Mouse (Mus musculus) limb, embryonic 10.5 days (tissue): Measurements from ENCODE around the gene Hs1bp3. TPM values are rescaled to one million over a fixed set of nuclear protein-coding genes. Genes with fewer than 3 reads are reported as not detected.
A peak's percentile ranks its signal among the peaks of the same experiment; 100 is the strongest.

Source experiments
- DNase-seq: peaks from one replicate; pipeline ENCODE4 v3.0.0-alpha.2; 2017; ENCODE audit warnings: low spot score
- H3K27ac ChIP-seq: fragments of 300-500 bp; sonication (generic); 2 replicates; pipeline ENCODE4 v1.5.1; 2016; ENCODE audit warnings: mild to moderate bottlenecking
- H3K27me3 ChIP-seq: fragments of 300-500 bp; sonication (generic); 2 replicates; pipeline ENCODE4 v1.6.1; 2016; ENCODE audit warnings: low read depth, mild to moderate bottlenecking; ENCODE audit not compliant: poor library complexity, severe bottlenecking
- H3K36me3 ChIP-seq: fragments of 300-500 bp; sonication (generic); 2 replicates; pipeline ENCODE4 v1.6.1; 2016; ENCODE audit warnings: mild to moderate bottlenecking, moderate library complexity
- H3K4me1 ChIP-seq: fragments of 300-500 bp; sonication (generic); 2 replicates; pipeline ENCODE4 v1.6.1; 2016
- H3K4me3 ChIP-seq: fragments of 300-500 bp; sonication (generic); 2 replicates; pipeline ENCODE4 v1.5.1; 2016; ENCODE audit warnings: mild to moderate bottlenecking, moderate library complexity
- H3K9me3 ChIP-seq: fragments of 300-500 bp; sonication (generic); replicated peaks from 2 replicates; pipeline ENCODE4 v1.6.1; 2016; ENCODE audit warnings: mild to moderate bottlenecking
- WGBS: fragments of 180-500 bp; shearing (Covaris S2); methylation state at CpG from one replicate; pipeline ENCODE4 v1.1.7; 2016; 5-methylcytosine and 5-hydroxymethylcytosine counted together
- polyA plus RNA-seq: library from polyadenylated mRNA; unstranded; fragments of >200 nt; fragmentation: Nextera tagmentation; extraction: Ambion mirVana; gene quantifications from 2 replicates; pipeline ENCODE4 v1.2.1, GENCODE M21; 2016

Gene Hs1bp3
- polyA plus RNA-seq, 1 experiment from 2014 or later, result 19.5 TPM

GRCm38 (mm10) chr12:8310992-8311391 lies 2.2 kb upstream of the Hs1bp3 start:
- peaks cover 28% of the 10 kb centered on the region for H3K4me1 ChIP-seq
- no peak overlapping the region for H3K27ac ChIP-seq
- WGBS, result 56% methylated on average over 17 of the region's 17 CpGs
- peaks cover 43% of the 10 kb centered on the region for H3K27me3 ChIP-seq
- H3K36me3 ChIP-seq, result no peaks in the 10 kb centered on the region
- H3K9me3 ChIP-seq, result no peaks in the 10 kb centered on the region
- no peak overlapping the region for H3K4me3 ChIP-seq
- no peak for DNase-seq

- Histone ChIP-seq H3K4me1 (peaks cover 25% of the 10 kb centered on the region), H3K27ac (no peak overlapping the region), H3K27me3 (peaks cover 38% of the 10 kb centered on the region), H3K9me3 (no peaks in the 10 kb centered on the region), H3K4me3 (no peak overlapping the region), H3K36me3 (peaks cover 4% of the 10 kb centered on the region; the same call in 1 of the 2 replicates)
- DNase-seq, result no peak
- WGBS, result 88% methylated on average over 4 of the region's 4 CpGs
Observed at GRCm38 (mm10) chr12:8312266-8312665, 966 bp upstream of the Hs1bp3 start.

DNA sequence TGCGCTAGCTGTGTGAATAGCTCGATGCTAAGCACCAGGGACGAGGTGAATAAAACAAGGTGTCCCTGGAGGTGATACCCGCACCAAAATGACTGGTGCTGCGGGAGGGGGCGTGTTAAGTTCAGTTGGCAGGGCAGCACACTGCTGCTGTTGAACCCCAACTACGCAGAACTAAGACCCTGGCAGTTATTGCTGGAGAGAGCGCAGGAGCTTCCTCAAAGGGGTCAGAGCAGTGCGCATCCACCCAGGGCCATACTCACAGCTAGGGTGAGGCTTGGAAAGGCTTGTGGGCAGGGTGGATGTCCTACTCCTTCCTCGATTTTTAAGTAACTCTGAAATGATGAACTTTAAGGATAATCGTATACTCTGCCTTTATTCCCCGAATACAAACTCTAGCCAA lies 541 bp downstream of the Hs1bp3 start:
- Histone ChIP-seq H3K36me3 (peaks cover 17% of the 10 kb centered on the region), H3K9me3 (no peaks in the 10 kb centered on the region), H3K4me3 (peak overlapping the region; percentile 77), H3K4me1 (peaks cover 29% of the 10 kb centered on the region), H3K27ac (peak overlapping the region; percentile 85), H3K27me3 (peaks cover 38% of the 10 kb centered on the region)
- no peak for DNase-seq
- whole genome bisulfite sequencing, result 22% methylated on average over 12 of the region's 12 CpGs

DNA sequence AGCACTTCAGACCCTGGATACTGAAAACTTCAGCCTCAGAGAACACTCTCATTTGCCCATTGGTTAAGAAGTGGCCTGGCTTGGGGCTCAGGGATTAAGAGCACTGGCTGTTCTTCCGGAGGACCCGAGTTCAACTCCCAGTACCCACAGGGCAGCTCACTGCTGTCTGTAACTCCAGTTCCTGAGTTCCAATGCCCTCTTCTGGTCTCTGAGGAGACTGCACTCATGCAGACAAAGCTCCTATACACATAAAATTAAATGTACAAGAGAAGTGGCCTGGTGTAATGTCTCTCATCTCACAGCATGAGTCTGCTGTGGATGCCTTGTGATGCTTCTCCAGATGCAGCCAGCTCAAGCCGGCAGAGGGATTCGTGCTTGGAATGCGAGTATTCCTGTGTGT lies 3.3 kb downstream of the Hs1bp3 start:
- Histone ChIP-seq H3K4me3 (no peak overlapping the region), H3K36me3 (peaks cover 35% of the 10 kb centered on the region), H3K4me1 (peaks cover 27% of the 10 kb centered on the region), H3K27ac (no peak overlapping the region), H3K9me3 (no peaks in the 10 kb centered on the region), H3K27me3 (peaks cover 14% of the 10 kb centered on the region)
- DNase-seq, result no peak
- 93% methylated on average over 5 of the region's 5 CpGs for WGBS

GRCm38 (mm10) chr12:8320084-8320713 lies 7.0 kb downstream of the Hs1bp3 start:
- DNase-seq, result peak; percentile 86

DNA sequence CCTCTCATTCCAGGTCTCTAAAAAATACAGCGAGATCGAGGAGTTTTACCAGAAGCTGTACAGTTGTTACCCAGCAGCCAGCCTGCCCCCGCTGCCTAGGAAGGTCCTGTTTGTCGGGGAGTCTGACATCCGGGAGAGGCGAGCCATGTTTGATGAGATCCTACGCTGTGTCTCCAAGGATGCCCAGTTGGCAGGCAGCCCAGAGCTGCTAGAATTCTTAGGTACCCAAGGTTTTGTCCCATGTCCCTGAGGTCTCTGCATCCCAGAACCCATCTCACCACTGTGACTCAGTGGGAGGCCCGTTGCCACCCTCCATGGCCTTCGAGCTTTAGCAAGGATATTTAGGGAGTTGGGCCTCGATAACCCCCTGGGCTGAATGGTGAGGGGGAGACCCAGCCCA lies 8.3 kb downstream of the Hs1bp3 start:
- peaks cover 68% of the 10 kb centered on the region for H3K36me3 ChIP-seq
- 92% methylated on average over 10 of the region's 10 CpGs for WGBS
- no peaks in the 10 kb centered on the region for H3K9me3 ChIP-seq
- no peaks in the 10 kb centered on the region for H3K27me3 ChIP-seq
- H3K4me1 ChIP-seq, result peaks cover 12% of the 10 kb centered on the region
- no peak overlapping the region for H3K27ac ChIP-seq
- H3K4me3 ChIP-seq, result no peak overlapping the region
- DNase-seq, result no peak

More at GRCm38 (mm10) chr12:8320084-8320713, 7.0 kb downstream of the Hs1bp3 start:
- WGBS, result 48% methylated on average over 5 of the region's 5 CpGs
- peaks cover 12% of the 10 kb centered on the region for H3K4me1 ChIP-seq
- H3K9me3 ChIP-seq, result no peaks in the 10 kb centered on the region
- peaks cover 66% of the 10 kb centered on the region for H3K36me3 ChIP-seq
- H3K27me3 ChIP-seq, result no peaks in the 10 kb centered on the region
- no peak overlapping the region for H3K27ac ChIP-seq
- no peak overlapping the region for H3K4me3 ChIP-seq

DNA sequence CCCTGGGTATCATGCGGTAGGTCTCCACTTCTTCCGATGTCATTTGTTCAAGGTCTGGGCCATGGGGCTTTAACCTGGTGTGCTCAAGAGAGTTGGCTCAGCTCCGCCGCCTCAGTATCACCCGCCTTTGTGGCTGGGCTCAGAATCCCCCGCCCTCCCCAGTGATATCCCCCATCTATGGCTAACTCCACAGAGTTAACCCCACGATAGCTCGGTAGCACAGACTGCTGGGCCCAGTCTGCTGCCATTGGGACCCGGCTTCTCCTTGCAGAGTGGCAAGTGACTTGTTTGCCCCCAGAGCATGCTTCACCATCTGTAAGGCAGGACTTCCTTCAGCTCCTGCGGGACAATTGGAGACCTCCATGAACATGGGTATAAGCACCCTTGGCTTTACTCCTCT lies 10.9 kb downstream of the Hs1bp3 start:
- H3K36me3 ChIP-seq, result peaks cover 59% of the 10 kb centered on the region
- no peak for DNase-seq
- no peaks in the 10 kb centered on the region for H3K27me3 ChIP-seq
- no peaks in the 10 kb centered on the region for H3K9me3 ChIP-seq
- WGBS, result 91% methylated on average over 10 of the region's 10 CpGs
- H3K4me3 ChIP-seq, result no peak overlapping the region
- no peak overlapping the region for H3K27ac ChIP-seq
- peaks cover 12% of the 10 kb centered on the region for H3K4me1 ChIP-seq

DNA sequence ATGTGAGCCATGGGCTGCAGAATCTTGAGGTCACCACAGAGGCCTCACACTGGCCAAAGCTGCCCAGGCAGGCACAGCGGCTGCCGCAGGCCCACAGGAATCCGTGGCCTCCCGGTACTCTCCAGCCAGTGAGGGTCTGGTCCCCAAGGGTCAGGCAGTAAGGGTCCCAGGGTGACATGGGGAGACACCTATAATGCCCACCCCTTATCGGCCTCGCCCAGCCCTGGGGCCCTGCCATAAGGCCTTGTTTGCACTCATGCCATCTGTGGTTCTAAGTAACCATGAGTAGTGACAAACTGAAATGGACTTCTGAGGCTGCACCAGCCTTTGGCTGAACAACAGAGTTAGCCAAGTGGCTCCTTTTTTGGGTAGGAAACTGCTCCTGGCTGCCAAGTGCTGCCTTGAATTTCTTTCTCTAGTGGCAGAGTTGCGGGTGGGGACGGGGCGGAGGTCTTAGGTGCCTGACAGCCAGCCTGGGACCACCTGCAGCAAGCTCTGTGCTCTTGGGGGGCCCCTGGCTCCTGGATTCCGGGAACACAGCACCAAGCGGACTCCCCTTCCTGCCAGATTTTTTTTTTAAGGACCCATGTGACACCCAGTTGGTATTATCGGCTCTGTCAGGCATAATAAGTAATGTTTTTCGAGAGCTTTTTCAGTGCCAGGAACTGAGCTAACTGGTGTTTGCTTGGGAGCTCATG lies 12.2 kb downstream of the Hs1bp3 start:
- Histone ChIP-seq H3K4me1 (peaks cover 7% of the 10 kb centered on the region; the same call in 1 of the 2 replicates), H3K4me3 (no peak overlapping the region), H3K27me3 (no peaks in the 10 kb centered on the region), H3K36me3 (peaks cover 66% of the 10 kb centered on the region), H3K27ac (no peak overlapping the region; the same call in 1 of the 2 replicates), H3K9me3 (no peaks in the 10 kb centered on the region)
- no peak for DNase-seq
- WGBS, result 95% methylated on average over 13 of the region's 13 CpGs

GRCm38 (mm10) chr12:8325943-8326522 lies 12.8 kb downstream of the Hs1bp3 start:
- H3K36me3 ChIP-seq, result peaks cover 64% of the 10 kb centered on the region
- DNase-seq, result no peak
- H3K27ac ChIP-seq, result no peak overlapping the region
- no peaks in the 10 kb centered on the region for H3K27me3 ChIP-seq
- H3K4me3 ChIP-seq, result no peak overlapping the region
- 93% methylated on average over 17 of the region's 17 CpGs for WGBS
- H3K4me1 ChIP-seq, result peaks cover 7% of the 10 kb centered on the region; the same call in 1 of the 2 replicates
- H3K9me3 ChIP-seq, result no peaks in the 10 kb centered on the region

DNA sequence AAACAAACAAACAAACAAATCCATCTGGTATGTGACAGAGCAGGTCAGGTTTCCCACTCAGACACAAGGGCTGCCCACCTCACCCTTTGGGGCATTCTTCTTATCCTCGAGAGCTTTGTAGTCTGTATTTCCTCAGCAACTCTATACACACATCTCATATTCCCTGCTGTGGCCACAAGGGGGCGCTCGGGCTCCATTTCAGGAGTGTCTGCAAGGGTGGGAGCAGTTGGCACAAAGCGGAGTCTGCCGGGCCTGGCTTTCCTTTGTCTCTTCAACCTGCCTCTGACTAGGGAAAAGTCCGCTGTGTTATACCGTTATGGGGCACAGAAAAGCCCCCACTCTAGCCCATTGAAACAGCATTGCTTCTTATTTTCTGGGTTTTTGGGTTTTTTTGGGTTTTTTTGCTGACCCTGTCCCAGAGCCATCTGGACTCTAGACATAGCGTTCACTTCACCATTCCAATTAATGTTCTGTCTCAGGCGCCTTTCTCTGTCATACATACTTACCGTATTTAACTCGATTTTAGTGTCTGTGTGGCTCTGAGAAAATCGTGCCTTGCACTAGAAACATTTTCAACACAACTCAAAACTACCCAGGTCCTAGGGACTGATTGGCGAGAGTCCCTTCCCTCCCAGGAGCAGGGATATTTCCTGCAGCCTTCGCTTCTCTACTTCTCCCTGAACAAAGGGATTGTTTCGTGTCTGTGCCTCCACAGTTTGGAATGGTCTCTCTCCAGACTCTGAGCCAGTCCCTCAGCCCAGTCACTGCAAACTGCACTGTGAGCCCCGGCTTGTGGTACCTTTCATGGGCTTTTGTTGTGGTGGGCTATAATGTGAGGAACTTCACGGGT lies 13.8 kb downstream of the Hs1bp3 start:
- H3K4me1 ChIP-seq, result peaks cover 7% of the 10 kb centered on the region; the same call in 1 of the 2 replicates
- peak overlapping the region; percentile 83 for H3K27ac ChIP-seq
- no peaks in the 10 kb centered on the region for H3K27me3 ChIP-seq
- peak; percentile 99 for DNase-seq
- peaks cover 61% of the 10 kb centered on the region for H3K36me3 ChIP-seq
- no peak overlapping the region for H3K4me3 ChIP-seq
- H3K9me3 ChIP-seq, result no peaks in the 10 kb centered on the region
- WGBS, result 46% methylated on average over 17 of the region's 17 CpGs

DNA sequence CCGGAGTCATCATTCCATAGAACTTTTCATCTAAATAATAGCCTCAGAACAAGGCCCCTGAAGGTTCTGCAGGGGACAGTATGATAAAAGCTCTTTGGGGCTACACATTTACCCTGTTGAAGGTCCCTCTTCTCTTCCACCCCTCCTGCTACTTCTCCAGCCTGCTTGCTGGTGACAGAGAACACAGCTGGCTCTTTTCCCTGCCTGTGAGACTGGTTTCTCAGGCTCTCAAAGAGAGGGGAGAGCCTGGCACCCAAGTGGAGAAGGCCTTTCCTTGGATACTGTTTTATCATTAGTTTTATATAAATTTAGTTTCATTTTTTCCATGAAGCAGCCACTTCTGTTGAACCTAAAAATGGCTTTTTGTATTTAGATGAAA lies 14.4 kb downstream of the Hs1bp3 start:
- peaks cover 10% of the 10 kb centered on the region; the same call in 1 of the 2 replicates for H3K4me1 ChIP-seq
- peaks cover 60% of the 10 kb centered on the region for H3K36me3 ChIP-seq
- DNase-seq, result no peak
- no peak overlapping the region for H3K4me3 ChIP-seq
- H3K27ac ChIP-seq, result peak overlapping the region; percentile 83
- no peaks in the 10 kb centered on the region for H3K9me3 ChIP-seq
- 97% methylated on average over 1 of the region's 1 CpGs for WGBS
- H3K27me3 ChIP-seq, result no peaks in the 10 kb centered on the region

GRCm38 (mm10) chr12:8329236-8329635 lies 16.0 kb downstream of the Hs1bp3 start:
- WGBS, result 92% methylated on average over 7 of the region's 7 CpGs
- no peak overlapping the region for H3K27ac ChIP-seq
- H3K36me3 ChIP-seq, result peaks cover 49% of the 10 kb centered on the region
- no peak overlapping the region for H3K4me3 ChIP-seq
- no peak for DNase-seq
- H3K4me1 ChIP-seq, result peaks cover 10% of the 10 kb centered on the region; the same call in 1 of the 2 replicates
- no peaks in the 10 kb centered on the region for H3K9me3 ChIP-seq
- no peaks in the 10 kb centered on the region for H3K27me3 ChIP-seq
